Mouse (Mus musculus) mouse embryonic stem cell (cell line): ENCODE measurements at regions not wholly inside any gene's neighbourhood (a gene's known extent, or its start where the extent isn't known, plus 50 kb on each side); places are given as distances from the start of the nearest gene placed in this dataset.

ENCODE experiments used
- in situ Hi-C, 2 experiments: fragments of 300-500 bp; cut with MboI; formaldehyde crosslinking; loops; 1 replicate in 1 of 2; 3 replicates in 1 of 2; pipeline ENCODE4 v1.14.3; 2019 to 2020; ENCODE audit warnings: low sequenced_read_pairs in 2 of 2, low pct_unique_long_range_greater_than_20kb in 1 of 2, mixed read lengths in 1 of 2; ENCODE audit not compliant: unreplicated experiment in 1 of 2

GRCm38 (mm10) chr9:30794701-30795407 lies 127.4 kb downstream of the Adamts15 start:
- in situ Hi-C loops: no loop called here

GRCm38 (mm10) chr9:30781221-30781620 lies 141.0 kb downstream of the Adamts15 start:
- in situ Hi-C loops: no loop called here

GRCm38 (mm10) chr9:30777816-30778215 lies 144.4 kb downstream of the Adamts15 start:
- in situ Hi-C loops: no loop called here

- in situ Hi-C loops: no loop called here
Measured at GRCm38 (mm10) chr9:30775161-30775560, 147.1 kb downstream of the Adamts15 start.

- in situ Hi-C loops: loop anchor here in 1 of 2 experiments (25.0 kb wide), 1 partner anchor 315 kb away; no protein-coding TSS in a partner anchor
Measured at GRCm38 (mm10) chr9:30772456-30772855, 149.8 kb downstream of the Adamts15 start.

GRCm38 (mm10) chr9:30770436-30771173 lies 151.6 kb downstream of the Adamts15 start:
- in situ Hi-C loops: loop anchor here in 1 of 2 experiments (25.0 kb wide), 1 partner anchor 317 kb away; no protein-coding TSS in a partner anchor

GRCm38 (mm10) chr9:30769435-30769729 lies 152.9 kb downstream of the Adamts15 start:
- in situ Hi-C loops: loop anchor here in 1 of 2 experiments (25.0 kb wide), 1 partner anchor 318 kb away; no protein-coding TSS in a partner anchor

- in situ Hi-C loops: loop anchor here in 1 of 2 experiments (25.0 kb wide), 1 partner anchor 318 kb away; no protein-coding TSS in a partner anchor
Measured at GRCm38 (mm10) chr9:30768665-30769434, 153.4 kb downstream of the Adamts15 start.

- in situ Hi-C loops: loop anchor here in 1 of 2 experiments (25.0 kb wide), 1 partner anchor 321 kb away; no protein-coding TSS in a partner anchor
Measured at GRCm38 (mm10) chr9:30766701-30767100, 155.6 kb downstream of the Adamts15 start.

GRCm38 (mm10) chr9:30766171-30766570 lies 156.1 kb downstream of the Adamts15 start:
- in situ Hi-C loops: loop anchor here in 1 of 2 experiments (25.0 kb wide), 1 partner anchor 321 kb away; no protein-coding TSS in a partner anchor

- in situ Hi-C loops: loop anchor here in 1 of 2 experiments (25.0 kb wide), 1 partner anchor 322 kb away; no protein-coding TSS in a partner anchor
Measured at GRCm38 (mm10) chr9:30765017-30765569, 157.2 kb downstream of the Adamts15 start.

GRCm38 (mm10) chr9:30762913-30763312 lies 159.3 kb downstream of the Adamts15 start:
- in situ Hi-C loops: loop anchor here in 1 of 2 experiments (25.0 kb wide), 1 partner anchor 324 kb away; no protein-coding TSS in a partner anchor

- in situ Hi-C loops: loop anchor here in 1 of 2 experiments (25.0 kb wide), 1 partner anchor 329 kb away; no protein-coding TSS in a partner anchor
Measured at GRCm38 (mm10) chr9:30758121-30758520, 164.1 kb downstream of the Adamts15 start.

- in situ Hi-C loops: loop anchor here in 1 of 2 experiments (25.0 kb wide), 1 partner anchor 330 kb away; no protein-coding TSS in a partner anchor
Measured at GRCm38 (mm10) chr9:30757406-30757805, 164.8 kb downstream of the Adamts15 start.

- in situ Hi-C loops: loop anchor here in 1 of 2 experiments (25.0 kb wide), 1 partner anchor 331 kb away; no protein-coding TSS in a partner anchor
Measured at GRCm38 (mm10) chr9:30756796-30757195, 165.5 kb downstream of the Adamts15 start.

- in situ Hi-C loops: loop anchor here in 1 of 2 experiments (25.0 kb wide), 1 partner anchor 332 kb away; no protein-coding TSS in a partner anchor
Measured at GRCm38 (mm10) chr9:30755586-30755985, 166.7 kb downstream of the Adamts15 start.

GRCm38 (mm10) chr9:30754826-30755225 lies 167.4 kb downstream of the Adamts15 start:
- in situ Hi-C loops: loop anchor here in 1 of 2 experiments (25.0 kb wide), 1 partner anchor 332 kb away; no protein-coding TSS in a partner anchor

GRCm38 (mm10) chr9:30743471-30743870 lies 178.8 kb downstream of the Adamts15 start:
- in situ Hi-C loops: no loop called here
